Mouse (Mus musculus) forebrain, embryonic 12.5 days (tissue): ENCODE data around the gene Btf3. TPM values are rescaled to one million over a fixed set of nuclear protein-coding genes. Genes with fewer than 3 reads are reported as not detected.
A peak's percentile ranks its signal among the peaks of the same experiment; 100 is the strongest.

Experiments
- ATAC-seq: fragments of 200-750 bp; cut with Nextera tagmentation; 2 replicates; pipeline ENCODE4 v1.8.0; 2017; ENCODE audit warnings: moderate TSS enrichment; ENCODE audit not compliant: low FRiP score
- H3K27ac ChIP-seq: fragments of 300-500 bp; sonication (generic); 2 replicates; pipeline ENCODE4 v1.5.1; 2016; ENCODE audit warnings: mild to moderate bottlenecking
- H3K27me3 ChIP-seq: fragments of 300-500 bp; sonication (generic); 2 replicates; pipeline ENCODE4 v1.6.1; 2016; ENCODE audit warnings: mild to moderate bottlenecking
- H3K36me3 ChIP-seq: fragments of 300-500 bp; sonication (generic); replicated peaks from 2 replicates; pipeline ENCODE4 v1.6.1; 2016; ENCODE audit warnings: mild to moderate bottlenecking
- H3K4me1 ChIP-seq: fragments of 300-500 bp; sonication (generic); 2 replicates; pipeline ENCODE4 v1.6.1; 2016
- H3K4me2 ChIP-seq: fragments of 300-500 bp; sonication (generic); 2 replicates; pipeline ENCODE4 v1.6.1; 2016; ENCODE audit warnings: mild to moderate bottlenecking, moderate library complexity
- H3K4me3 ChIP-seq: fragments of 300-500 bp; sonication (generic); replicated peaks from 2 replicates; pipeline ENCODE4 v1.5.1; 2016; ENCODE audit warnings: mild to moderate bottlenecking
- H3K9ac ChIP-seq: fragments of 300-500 bp; sonication (generic); 2 replicates; pipeline ENCODE4 v1.6.1; 2016; ENCODE audit warnings: mild to moderate bottlenecking
- H3K9me3 ChIP-seq: fragments of 300-500 bp; sonication (generic); 2 replicates; pipeline ENCODE4 v1.6.1; 2016
- whole genome bisulfite sequencing: fragments of 180-500 bp; shearing (Covaris S2); methylation state at CpG from one replicate; pipeline ENCODE4 v1.1.7; 2016; 5-methylcytosine and 5-hydroxymethylcytosine counted together
- polyA plus RNA-seq: library from polyadenylated mRNA; unstranded; fragments of >200 nt; fragmentation: Nextera tagmentation; extraction: Ambion mirVana; gene quantifications from 2 replicates; pipeline ENCODE4 v1.2.1, GENCODE M21; 2016

Btf3 gene
- polyA plus RNA-seq, 1 experiment from 2014 or later: 699 TPM

DNA sequence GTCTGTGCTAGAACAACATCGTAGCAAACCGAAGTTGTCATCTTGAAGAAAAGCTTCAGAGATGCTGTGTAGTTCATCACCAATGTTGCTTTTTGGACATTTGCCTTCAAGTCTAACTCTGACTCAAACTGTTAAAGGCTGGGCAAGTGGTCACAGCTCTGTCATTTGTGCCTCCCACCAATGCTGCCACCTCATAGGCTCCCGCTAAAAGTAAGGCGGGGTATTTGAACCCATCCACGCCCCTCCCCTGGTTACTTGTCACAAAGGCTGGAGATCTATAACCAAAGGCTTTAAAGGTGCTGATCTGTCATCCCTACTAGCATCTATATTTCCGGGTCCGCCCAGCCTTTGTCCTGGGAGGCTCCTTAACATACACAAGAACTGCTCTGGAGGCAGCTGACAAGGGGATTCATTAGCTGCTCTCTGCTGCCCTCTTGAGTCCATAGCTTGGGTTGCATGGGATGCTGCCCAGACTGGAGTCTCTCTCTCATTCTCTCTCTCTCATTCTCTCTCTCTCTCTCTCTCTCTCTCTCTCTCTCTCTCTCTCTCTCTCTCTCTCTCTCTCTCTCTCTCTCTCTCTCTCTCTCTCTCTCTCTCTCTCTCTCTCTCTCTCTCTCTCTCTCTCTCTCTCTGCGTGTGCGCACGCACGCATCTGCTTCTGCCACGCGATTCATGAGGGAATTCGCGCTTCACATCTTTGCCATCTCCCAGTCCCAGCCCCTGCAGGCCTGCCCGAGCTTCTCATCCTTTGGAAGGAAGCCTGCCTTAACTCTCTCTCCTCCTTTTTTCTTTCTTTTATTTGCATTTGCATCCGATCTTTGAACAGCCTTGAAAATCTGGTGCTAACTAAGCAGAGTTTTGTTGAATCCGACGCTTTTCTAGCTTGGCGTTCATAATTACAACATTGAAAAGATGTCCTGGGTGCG, 17.7 kb downstream of the Btf3 start:
- H3K4me2 ChIP-seq: peak overlapping the region; percentile 17; the same call in 1 of the 2 replicates
- H3K27me3 ChIP-seq: no peaks in the 10 kb centered on the region
- no peak overlapping the region for H3K27ac ChIP-seq
- ATAC-seq: peak; percentile 86
- H3K9ac ChIP-seq: no peak overlapping the region
- no peaks in the 10 kb centered on the region for H3K4me1 ChIP-seq
- 58% methylated on average over 21 of the region's 21 CpGs for WGBS
- no peaks in the 10 kb centered on the region for H3K36me3 ChIP-seq
- no peaks in the 10 kb centered on the region for H3K9me3 ChIP-seq
- H3K4me3 ChIP-seq: no peak overlapping the region; the same call in 1 of the 2 replicates

DNA sequence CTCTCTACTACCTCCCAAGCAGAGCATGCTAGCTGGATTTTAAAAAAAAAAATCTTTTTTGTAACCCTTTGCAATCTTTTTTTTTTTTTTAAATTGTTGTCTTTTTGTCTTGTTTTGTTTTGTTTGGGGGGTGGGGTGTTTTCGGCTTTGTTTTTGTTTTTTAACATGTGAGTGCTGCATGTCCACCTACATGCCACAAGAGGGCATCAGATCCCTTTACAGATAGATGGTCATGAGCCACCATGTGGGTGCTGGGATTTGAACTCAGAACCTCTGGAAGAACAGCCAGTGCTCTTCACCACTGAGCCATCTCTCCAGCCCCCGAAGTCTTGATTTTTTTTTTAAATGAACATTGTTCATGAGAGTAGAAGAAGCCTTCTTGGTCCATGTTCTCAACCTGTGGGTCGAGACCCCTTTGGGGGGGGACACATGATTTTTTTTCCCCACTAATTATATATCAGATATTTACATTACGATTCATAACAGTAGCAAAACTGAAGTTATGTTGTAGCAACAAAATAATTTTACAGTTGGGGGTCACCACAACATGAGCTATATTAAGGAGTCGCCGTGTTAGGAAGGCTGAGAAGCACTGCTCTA, 18.8 kb downstream of the Btf3 start:
- 91% methylated on average over 6 of the region's 6 CpGs for WGBS
- no peak overlapping the region for H3K4me3 ChIP-seq
- no peak overlapping the region for H3K27ac ChIP-seq
- H3K4me2 ChIP-seq: no peak overlapping the region
- no peaks in the 10 kb centered on the region for H3K36me3 ChIP-seq
- no peak for ATAC-seq
- no peaks in the 10 kb centered on the region for H3K27me3 ChIP-seq
- H3K9ac ChIP-seq: no peak overlapping the region
- H3K4me1 ChIP-seq: no peaks in the 10 kb centered on the region
- no peaks in the 10 kb centered on the region for H3K9me3 ChIP-seq

DNA sequence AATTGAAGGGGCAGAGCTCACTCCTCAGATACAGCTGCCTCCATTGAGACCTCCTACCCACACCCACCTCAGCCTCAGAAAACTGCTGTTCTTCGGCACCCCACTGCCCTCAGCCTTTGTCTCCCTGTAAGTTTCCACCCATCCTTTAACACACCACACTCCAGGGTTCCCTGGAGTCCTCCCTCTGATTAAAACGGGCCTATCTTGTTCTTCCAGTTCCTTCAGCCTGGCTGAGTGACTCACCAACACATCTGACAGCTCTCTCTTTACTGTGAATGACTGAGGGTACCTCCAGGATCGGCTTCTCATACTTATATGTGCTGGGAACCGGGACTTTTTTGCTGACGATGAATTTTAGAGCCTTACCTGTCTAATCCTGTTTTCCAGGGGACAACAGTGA, 20.7 kb downstream of the Btf3 start:
- no peak overlapping the region for H3K9ac ChIP-seq
- H3K4me1 ChIP-seq: no peaks in the 10 kb centered on the region
- ATAC-seq: no peak
- no peaks in the 10 kb centered on the region for H3K36me3 ChIP-seq
- no peak overlapping the region for H3K4me2 ChIP-seq
- H3K4me3 ChIP-seq: no peak overlapping the region
- H3K27ac ChIP-seq: no peak overlapping the region
- H3K27me3 ChIP-seq: no peaks in the 10 kb centered on the region
- H3K9me3 ChIP-seq: no peaks in the 10 kb centered on the region
- 54% methylated on average over 5 of the region's 5 CpGs for WGBS

DNA sequence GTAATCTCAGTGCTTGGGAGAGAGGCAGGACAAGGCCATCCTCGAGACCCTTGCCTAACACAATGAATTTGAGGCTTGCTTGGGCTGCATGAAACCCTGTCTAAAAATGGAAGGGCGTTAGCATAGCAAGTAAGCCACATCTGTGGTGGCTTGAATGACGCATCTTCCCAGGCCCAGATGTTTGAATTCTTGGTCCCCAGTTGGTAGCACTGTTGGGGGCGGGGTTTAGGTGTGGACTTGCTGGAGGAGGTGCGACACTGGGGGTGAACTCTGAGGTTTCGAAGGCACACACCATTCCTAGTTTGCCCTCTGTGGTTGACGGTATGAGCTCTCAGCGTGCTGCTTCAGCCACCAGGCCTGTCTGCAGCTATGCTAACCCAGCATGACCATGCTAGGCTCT, 25.1 kb downstream of the Btf3 start:
- Histone ChIP-seq H3K9ac (no peak overlapping the region), H3K9me3 (no peaks in the 10 kb centered on the region), H3K36me3 (no peaks in the 10 kb centered on the region), H3K4me1 (no peaks in the 10 kb centered on the region), H3K27me3 (no peaks in the 10 kb centered on the region), H3K27ac (no peak overlapping the region), H3K4me2 (no peak overlapping the region), H3K4me3 (no peak overlapping the region)
- 88% methylated on average over 8 of the region's 8 CpGs for WGBS
- no peak for ATAC-seq

DNA sequence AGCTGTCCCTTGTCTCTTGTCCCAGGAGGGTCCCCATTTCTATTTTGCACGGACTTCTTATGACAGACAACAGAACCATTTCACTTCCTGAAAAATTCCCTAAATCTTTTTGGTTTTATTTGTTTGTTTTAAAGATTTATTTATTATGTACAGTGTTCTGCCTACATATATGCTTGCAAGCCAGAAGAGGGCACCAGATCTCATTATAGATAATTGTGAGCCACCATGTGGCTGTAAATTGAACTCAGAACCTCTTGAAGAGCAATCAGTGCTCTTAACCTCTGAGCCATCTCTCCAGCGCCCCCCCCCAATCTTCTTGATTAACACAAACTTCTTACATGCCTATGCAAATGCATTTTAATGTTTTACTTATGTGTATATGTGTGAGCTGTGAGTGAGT, 26.1 kb downstream of the Btf3 start:
- H3K4me1 ChIP-seq: no peaks in the 10 kb centered on the region
- H3K36me3 ChIP-seq: no peaks in the 10 kb centered on the region
- no peak overlapping the region for H3K9ac ChIP-seq
- H3K4me3 ChIP-seq: no peak overlapping the region
- no peak overlapping the region for H3K4me2 ChIP-seq
- no peak overlapping the region for H3K27ac ChIP-seq
- no peaks in the 10 kb centered on the region for H3K27me3 ChIP-seq
- WGBS: 38% methylated on average over 2 of the region's 2 CpGs
- no peaks in the 10 kb centered on the region for H3K9me3 ChIP-seq
- no peak for ATAC-seq

DNA sequence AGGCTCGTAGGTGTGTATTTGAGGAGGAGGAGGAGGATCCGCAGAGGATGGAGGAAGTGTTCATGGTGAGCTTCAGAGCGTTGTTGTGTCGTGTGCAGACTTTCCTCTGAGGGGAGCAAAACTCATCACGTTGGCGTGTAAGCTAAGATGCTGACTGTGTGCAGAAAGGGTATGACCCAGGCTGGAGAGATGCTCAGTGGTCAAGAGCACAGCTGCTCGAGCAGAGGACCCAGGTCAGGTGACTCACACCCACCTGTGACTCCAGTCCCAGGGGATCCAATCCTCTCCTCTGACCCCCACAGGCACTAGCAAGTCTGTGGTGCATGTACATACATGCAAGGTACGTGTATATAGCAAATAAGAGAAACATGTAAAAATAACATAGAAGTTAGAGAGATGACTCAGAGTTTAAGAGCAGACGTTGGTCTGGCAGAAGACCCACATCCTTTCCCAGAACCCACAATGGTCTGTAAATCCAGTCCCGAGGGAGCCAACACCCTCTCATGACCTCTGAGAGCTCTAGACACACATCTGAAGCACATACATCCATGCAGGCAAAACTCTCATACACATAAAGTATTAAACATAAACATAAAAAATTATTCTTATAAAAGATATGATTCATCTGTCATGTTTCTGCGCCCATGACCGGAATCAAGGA, 35.7 kb downstream of the Btf3 start:
- H3K27ac ChIP-seq: no peak overlapping the region
- no peak for ATAC-seq
- H3K9ac ChIP-seq: no peak overlapping the region
- 85% methylated on average over 12 of the region's 12 CpGs for WGBS
- H3K4me3 ChIP-seq: no peak overlapping the region
- H3K4me1 ChIP-seq: no peaks in the 10 kb centered on the region
- no peaks in the 10 kb centered on the region for H3K27me3 ChIP-seq
- H3K36me3 ChIP-seq: no peaks in the 10 kb centered on the region
- no peak overlapping the region for H3K4me2 ChIP-seq
- H3K9me3 ChIP-seq: no peaks in the 10 kb centered on the region

DNA sequence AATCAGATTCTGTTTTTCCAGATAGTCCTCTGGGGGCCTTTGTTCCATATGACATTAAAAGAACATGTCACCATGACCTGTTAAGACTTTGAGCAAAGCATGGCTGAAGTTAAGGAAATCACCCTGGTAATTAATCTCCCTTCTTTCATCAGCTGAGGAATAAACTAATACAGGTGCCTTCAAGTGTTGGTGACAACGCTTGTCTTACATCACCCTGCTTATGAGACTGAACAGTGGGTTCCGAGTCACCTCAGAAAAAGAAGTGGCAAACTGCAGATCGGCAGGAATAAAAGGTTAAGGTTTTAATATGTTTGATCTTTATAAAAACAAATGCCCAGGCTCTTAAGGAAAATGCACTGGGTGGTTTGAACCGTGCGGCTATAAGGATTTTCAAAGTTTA, 37.1 kb downstream of the Btf3 start, which contains the start of gene Gm21976:
TSS of gene Gm21976 (plus strand) at position 202 of the 400 bp plus-strand sequence.
- no peak within 1 kb of the TSS for H3K9ac ChIP-seq
- H3K27me3 ChIP-seq: no peaks in the 10 kb centered on the region
- peaks cover 5% of the 10 kb centered on the region; the same call in 1 of the 2 replicates for H3K36me3 ChIP-seq
- WGBS: 91% methylated on average over 5 of the region's 5 CpGs
- H3K4me3 ChIP-seq: no peak within 1 kb of the TSS
- H3K9me3 ChIP-seq: no peaks in the 10 kb centered on the region
- no peaks in the 10 kb centered on the region for H3K4me1 ChIP-seq
- ATAC-seq: no peak
- no peak within 1 kb of the TSS for H3K27ac ChIP-seq
- no peak within 1 kb of the TSS for H3K4me2 ChIP-seq

DNA sequence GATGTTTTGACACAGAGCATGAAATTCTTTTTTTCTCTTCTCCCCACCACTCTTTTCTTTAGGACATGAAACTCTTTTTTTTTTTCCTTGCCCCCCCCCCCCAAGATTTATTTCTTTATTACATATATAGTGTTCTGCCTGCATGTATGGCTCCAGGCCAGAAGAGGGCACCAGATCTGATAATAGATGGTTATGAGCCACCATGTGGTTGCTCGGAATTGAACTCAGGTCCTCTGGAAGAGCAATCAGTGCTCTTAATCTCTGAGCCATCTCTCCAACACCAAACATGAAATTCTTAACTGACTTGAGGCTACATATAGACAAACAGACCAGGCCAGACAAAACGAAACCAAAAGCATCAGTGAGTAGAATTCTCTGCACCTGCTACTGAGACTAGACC, 39.3 kb downstream of the Btf3 start:
- Histone ChIP-seq H3K4me2 (no peak overlapping the region), H3K27ac (no peak overlapping the region), H3K36me3 (peaks cover 22% of the 10 kb centered on the region), H3K9me3 (no peaks in the 10 kb centered on the region), H3K9ac (no peak overlapping the region), H3K27me3 (no peaks in the 10 kb centered on the region), H3K4me1 (no peaks in the 10 kb centered on the region), H3K4me3 (no peak overlapping the region)
- ATAC-seq: no peak
- WGBS: 87% methylated on average over 2 of the region's 2 CpGs

DNA sequence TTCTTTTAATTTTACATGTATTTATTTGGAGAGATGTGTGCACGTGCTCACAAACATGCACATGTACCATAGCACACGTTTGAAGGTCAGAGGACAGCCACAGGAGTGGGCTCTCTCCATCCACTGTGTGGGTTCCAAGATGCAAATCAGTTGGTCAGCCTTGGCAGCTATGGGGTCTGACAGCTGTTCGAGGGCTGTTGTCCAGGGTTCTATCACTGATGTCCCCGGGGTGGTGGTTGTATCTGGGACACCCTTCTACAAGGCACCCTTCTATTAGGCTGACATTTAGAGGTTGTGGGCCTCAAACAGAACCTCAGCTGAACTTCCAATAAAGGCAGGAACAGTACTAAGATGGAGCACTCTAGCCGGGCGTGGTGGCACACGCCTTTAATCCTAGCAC, 40.6 kb downstream of the Btf3 start:
- Histone ChIP-seq H3K36me3 (peaks cover 33% of the 10 kb centered on the region), H3K27me3 (no peaks in the 10 kb centered on the region), H3K4me3 (no peak overlapping the region), H3K9me3 (no peaks in the 10 kb centered on the region), H3K9ac (no peak overlapping the region), H3K4me2 (no peak overlapping the region), H3K4me1 (no peaks in the 10 kb centered on the region), H3K27ac (no peak overlapping the region)
- WGBS: 90% methylated on average over 7 of the region's 7 CpGs
- no peak for ATAC-seq

DNA sequence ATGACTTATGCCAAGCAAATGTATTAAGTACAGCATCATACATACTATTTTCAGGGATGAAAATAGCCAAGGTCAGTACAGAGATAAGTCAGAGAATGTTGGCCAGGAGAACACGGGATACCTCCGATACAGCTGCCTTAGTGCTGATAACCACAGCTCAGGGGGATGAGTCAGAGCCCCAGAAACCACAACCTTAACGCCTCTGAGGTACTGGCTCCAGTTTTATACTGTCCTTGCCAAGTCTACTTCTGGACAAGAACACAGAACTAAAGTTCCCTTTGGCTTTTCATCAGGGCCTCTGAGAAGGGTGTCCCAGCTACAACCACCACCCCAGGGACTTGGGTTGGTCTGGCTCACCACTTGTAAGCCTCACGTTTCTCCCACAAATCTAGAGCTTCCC, 41.2 kb downstream of the Btf3 start:
- WGBS: 91% methylated on average over 4 of the region's 4 CpGs
- Histone ChIP-seq H3K9ac (no peak overlapping the region), H3K27ac (no peak overlapping the region), H3K4me2 (no peak overlapping the region), H3K9me3 (no peaks in the 10 kb centered on the region), H3K4me3 (no peak overlapping the region), H3K27me3 (no peaks in the 10 kb centered on the region), H3K36me3 (peaks cover 40% of the 10 kb centered on the region), H3K4me1 (no peaks in the 10 kb centered on the region)
- no peak for ATAC-seq

DNA sequence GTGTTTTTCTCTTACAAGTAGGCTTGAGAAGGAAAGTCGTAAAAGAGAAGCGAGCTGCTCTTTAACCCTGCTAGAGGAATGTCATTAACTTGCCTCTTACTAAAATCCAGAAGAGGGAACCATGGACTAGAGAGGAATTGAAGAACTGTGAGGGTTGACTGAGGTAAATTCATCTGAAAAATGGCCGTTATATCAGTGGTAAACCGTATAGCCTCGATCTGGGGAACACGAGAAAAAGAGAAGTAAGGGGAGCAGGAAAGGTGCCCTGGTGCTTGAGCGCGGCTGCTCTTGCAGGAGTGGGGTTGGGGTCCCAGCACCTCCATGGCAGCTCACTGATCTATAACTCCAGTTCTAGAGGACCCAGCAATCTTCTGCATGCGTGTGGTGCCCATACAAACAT, 42.8 kb downstream of the Btf3 start:
- Histone ChIP-seq H3K27me3 (no peaks in the 10 kb centered on the region), H3K9me3 (no peaks in the 10 kb centered on the region), H3K27ac (no peak overlapping the region), H3K36me3 (peaks cover 42% of the 10 kb centered on the region), H3K4me3 (no peak overlapping the region), H3K9ac (no peak overlapping the region), H3K4me1 (no peaks in the 10 kb centered on the region), H3K4me2 (no peak overlapping the region)
- 91% methylated on average over 9 of the region's 9 CpGs for WGBS
- no peak for ATAC-seq

DNA sequence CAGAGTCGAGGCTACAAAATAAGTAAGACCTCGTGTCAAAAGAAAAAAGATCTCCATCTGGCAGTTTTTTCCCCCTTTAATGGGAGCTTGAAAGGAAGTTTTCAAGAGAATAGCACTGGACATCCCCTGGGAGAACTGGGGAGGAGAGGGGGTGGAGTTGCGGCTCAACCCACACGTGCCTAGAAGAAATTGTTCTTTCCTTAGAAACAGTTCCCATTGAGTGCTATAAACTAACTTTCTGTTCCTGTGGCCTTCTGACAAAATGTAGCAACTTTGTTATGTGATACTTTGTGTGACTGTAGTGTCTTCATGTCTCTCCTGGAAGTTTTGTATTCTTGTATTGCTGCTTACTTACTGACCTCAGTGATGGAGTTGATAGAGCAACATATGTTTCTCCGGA, 52.7 kb downstream of the Btf3 start:
- H3K9me3 ChIP-seq: no peaks in the 10 kb centered on the region
- WGBS: 34% methylated on average over 5 of the region's 5 CpGs
- no peak overlapping the region for H3K27ac ChIP-seq
- ATAC-seq: no peak
- H3K4me3 ChIP-seq: peak overlapping the region; percentile 85
- peak overlapping the region; percentile 82 for H3K9ac ChIP-seq
- H3K36me3 ChIP-seq: peaks cover 19% of the 10 kb centered on the region
- H3K4me1 ChIP-seq: peaks cover 19% of the 10 kb centered on the region
- H3K27me3 ChIP-seq: no peaks in the 10 kb centered on the region
- H3K4me2 ChIP-seq: peak overlapping the region; percentile 63
